Mouse (Mus musculus): ENCODE data around the gene Acsbg2.

Gene Acsbg2

DNA sequence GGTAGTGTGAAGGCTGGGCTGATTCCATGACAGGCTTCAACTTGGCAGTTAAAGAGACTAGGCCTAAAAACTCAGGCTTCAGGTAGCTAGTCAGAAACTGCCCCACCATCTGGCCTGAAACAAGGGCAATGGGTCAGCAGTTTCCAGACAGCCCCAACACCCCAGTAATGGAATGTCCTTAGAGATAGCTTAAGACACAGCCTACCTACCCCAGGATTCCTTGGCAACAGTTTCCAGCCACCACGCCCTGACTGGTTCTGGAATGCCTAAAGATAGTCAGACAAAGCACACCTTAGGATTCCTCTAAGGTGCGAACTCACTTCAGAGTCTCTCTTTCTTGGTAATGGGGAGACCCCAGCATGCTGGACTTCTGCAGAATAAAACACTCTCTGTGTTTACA is 51.9 kb downstream of the Acsbg2 start:
- no peak for DNase-seq (ENCODE audit: low spot score)

DNA sequence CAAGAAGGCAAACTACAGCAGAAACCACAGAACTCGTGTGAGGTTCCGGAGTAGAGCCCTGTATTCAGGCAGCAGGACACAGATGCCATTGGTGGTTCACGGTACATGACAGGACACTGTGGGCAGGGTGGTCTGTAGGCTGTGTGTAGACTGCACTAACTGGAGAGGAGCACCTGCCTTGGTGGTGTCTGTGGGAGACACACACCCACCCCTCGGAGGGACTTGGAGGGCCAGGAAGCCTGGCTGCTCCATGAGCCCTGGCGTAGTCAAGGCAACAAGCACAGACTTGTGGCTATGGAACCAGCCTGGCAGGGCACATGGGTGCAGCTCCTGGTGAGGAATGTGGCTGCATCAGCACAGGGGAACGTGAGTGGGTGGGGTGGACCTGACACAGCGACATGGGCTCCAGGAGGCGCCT is 54.5 kb downstream of the Acsbg2 start:
- DNase-seq (ENCODE audit: low spot score), result no peak

DNA sequence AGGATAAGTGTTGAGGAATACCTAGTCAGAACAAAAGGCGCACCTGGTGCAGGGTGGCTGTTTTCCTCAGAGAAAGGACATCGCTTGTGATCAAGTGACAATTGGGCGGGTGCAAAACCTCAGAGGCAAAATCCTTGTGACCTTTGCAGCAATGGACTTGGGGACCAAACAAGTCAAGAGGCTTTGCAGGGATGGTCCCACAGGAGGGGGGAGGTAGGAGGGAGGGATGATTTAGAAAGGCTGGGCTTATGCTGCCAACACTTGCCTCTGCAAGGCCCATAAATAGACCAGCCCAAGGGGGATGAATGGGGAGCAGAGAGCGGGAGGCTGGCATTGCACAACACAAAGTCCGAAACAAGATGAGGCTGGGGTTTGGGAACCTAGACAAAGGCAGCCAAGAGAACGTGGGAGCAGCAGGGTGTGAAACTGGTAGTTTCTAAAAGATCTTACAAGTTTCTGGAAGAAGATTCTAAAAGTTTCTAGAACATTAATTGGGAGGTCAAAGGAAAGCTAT is 55.2 kb downstream of the Acsbg2 start:
- DNase-seq (ENCODE audit: low spot score), result no peak

DNA sequence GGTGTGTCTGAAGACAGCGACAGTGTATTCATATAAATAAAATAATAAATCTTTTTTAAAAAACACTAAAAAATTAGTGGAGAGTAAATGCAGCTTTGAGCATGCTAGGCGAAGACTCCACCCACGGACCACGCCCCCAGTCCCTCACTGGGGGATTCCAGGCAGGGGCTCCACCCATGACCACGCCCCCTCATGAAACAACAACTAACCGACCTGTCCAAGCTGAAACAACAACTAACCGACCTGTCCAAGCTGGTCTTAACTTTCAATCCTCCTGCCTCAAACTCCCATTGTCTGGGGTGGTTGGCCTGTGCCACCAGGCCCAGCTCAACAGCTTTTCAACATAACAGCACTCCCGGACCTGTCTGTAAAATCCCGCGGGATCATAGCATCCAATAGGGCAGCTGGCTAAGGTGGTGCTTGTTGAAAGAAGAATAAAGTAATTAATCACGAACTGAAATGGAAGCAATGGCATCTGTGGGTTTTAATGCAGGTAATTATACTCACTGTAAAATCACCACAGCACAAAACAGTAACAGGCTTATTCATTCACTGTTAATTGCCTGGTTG is 56.1 kb downstream of the Acsbg2 start:
- DNase-seq (ENCODE audit: low spot score), result no peak

DNA sequence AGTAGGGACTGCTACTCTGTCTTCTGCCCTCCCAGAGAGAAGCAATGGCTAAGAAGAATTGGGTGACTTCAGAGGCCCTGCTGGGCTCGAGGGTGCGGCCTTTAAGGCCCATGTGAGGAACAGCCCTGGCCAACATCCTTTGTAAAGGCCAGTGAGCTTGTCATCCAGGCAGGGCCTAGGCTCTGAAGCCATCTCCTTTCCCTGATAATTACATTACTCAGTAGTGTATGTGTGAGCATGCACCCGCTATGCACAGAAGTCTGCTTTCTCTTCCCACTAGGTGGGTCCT is 59.2 kb downstream of the Acsbg2 start:
- no peak for DNase-seq (ENCODE audit: low spot score)

DNA sequence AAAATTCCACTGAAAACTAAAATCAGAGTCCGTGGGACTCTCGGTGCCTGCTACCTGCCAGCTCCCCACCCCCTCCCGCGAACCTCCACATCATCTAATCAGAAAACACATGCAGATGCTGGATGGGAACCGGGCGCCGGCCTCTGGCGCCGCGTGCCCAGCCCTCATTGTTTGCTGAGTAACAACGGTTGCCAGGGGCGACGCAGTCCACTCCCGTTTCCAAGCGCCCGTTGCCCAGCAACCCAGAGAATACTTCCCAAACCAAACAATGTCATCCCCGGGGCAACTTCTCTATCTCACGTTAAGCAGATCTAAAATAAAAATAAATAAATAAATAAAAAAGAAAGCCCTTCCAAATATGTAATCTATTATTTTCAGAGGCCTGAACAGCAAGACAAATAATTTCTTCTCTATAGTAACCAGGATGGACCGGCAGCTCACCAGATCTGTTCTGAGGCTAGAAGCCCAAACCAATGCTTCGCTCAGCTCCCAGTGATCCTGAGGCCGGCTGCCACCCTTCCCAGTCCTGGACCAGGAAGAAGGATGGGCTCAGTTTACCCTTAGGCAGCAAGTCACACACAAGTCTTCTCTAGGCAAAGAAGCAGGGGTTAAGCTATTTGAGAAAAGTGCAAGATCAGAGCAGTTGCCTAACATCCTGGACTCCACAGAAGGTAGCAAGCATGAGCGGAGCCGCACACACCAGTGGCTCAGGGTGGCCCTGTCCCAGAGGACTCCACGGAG is 59.8 kb downstream of the Acsbg2 start:
- DNase-seq (ENCODE audit: low spot score), result peak; percentile 81

DNA sequence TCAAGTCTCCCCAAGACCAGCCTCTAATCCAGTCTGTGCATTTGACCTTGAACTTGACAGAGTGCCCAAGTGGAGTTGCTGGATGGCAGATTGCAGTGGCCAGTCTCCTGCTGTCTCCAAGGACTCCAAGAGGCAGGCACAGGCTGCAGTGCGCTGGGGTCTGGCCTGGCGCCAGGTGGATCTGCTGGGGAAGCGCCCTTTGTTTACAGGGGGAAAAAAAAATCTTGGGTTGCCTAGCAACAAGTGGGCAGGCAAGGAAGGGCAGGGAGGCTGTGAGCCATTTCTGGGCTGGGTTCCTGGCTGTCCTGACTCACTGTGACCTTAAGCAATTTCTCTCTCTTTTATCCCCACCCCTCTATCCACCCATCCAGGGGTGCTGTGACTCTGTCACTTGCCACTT is 64.0 kb downstream of the Acsbg2 start:
- DNase-seq (ENCODE audit: low spot score), result peak; percentile 96

DNA sequence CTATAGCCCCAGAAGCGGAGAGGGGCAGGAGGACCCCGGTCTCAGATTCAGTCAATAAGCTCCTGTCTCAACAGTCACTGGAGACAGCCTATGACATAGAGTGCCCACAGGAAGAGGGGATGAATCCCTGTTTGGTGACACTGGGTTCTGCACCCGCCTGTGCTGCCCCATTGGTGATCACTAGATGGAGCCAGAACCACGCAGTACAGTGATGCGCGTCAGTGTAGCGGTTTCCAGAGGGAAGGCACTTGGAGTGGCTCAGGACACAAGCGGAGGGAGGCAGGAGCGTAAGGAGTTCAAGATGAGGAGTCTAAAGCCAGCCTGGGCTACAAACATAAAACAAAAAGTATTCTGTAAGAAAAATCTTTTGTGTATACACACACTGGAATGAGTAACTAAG is 65.7 kb downstream of the Acsbg2 start:
- peak; percentile 78 for DNase-seq (ENCODE audit: low spot score)

DNA sequence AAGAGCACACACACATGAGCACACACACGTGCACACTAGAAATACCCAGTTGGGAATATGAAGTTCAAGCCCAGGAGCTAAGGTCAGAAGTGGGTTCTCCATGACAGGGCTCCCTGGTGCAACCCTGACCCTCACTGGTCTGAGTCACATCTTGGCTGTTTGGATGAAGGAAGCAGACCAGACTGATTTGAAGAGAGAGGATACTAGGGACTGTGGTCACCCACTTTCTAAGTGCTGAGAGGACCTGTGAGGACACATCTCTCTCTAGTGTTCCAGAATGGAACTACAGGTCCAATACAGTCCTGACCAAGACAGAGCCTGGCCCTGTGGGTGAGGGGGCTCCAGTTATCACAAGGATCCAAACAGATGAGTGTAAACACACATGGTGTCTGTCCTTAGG is 68.5 kb downstream of the Acsbg2 start:
- DNase-seq (ENCODE audit: low spot score), result no peak

DNA sequence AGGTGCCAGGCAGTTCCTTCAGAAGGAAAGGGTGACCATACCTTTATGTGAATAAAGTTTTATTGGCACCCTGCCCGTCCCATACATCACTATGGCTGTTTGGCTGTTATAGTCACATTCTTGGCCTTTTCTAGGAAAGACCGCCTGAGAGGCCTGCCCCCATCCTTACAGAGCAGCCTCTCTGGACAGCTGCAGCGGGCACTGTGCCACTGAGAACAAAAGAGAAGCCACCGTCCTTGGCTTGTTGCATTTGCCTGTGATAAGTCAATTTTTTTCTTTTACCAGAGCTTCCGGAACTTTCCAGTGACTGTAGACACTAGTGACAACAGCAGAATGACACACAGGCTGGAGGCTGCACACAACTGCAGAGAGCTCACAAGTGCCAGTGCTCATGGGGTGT is 69.3 kb downstream of the Acsbg2 start:
- peak; percentile 49 for DNase-seq (ENCODE audit: low spot score)

DNA sequence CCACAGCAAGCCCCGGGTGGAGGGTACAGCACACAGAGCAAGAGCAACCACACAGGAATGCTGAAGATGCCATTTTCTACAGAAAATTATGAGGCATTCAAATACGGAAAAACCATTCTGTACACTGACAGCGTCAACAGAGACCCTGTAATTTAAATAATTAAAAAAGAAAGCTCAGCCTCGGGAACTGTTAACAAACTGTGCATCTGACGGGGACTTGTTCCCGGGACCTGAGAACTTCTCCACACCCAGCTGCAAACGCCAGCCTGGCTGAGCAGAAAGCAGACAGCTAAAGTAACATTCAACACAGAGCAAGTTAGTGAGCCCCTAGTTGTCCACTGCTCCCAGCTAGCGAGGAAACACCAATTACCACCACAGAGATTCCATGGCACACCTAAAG is 72.2 kb downstream of the Acsbg2 start:
- DNase-seq (ENCODE audit: low spot score), result no peak

DNA sequence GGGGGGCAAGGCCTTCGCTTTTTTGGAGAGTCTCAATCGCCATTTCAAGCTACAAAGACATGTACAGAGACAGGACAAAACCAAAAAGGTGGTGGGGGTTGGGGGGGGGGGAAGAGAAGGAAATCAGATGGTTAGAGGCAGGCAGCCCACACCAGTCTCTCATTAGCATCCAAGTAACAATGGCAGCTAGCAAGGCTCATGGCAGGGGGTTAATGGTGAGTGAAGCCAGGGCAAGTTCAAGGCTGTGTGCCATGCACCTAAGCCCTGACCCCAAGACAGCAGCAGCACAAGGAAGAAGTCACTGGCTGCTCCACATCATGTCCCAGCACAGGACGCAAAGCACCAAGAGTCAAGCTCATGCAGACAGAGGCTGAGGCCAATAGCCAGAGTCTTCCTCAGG is 75.0 kb downstream of the Acsbg2 start:
- DNase-seq (ENCODE audit: low spot score), result no peak

DNA sequence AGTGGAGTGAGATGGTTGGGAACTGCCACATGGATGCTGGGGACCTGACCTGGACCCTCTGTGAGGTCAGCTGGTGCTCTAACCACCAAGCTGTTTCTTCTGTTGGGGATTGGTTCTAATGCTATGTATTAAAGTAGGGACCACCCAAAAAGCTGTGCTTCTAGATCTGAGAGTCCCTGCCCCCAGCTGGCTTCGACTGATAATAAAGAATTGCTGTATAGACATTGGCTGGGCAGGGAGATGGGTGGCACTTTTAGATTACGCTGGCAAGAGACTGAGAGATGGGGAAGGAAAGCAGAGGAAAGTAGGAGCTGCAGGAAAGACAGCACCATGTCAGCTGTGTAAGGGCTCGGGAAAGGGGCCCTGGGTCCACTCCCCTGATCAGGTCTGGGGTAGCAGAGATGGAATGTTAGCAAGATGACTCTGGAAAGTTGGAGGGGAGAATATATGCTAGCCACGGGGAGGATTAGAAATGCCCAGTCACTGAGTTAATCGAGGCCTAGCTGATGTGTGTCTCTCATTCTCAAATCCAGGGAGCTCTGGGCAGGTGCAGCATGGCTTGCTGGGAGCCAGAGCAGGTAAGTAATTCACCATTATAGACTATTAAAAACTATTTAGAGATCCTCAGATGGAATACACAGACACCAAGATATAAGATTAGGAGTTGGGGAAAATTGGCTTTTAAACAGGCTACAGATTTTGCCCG is 80.5 kb downstream of the Acsbg2 start:
- no peak for DNase-seq (ENCODE audit: low spot score)
